Mouse (Mus musculus) heart, embryonic 14.5 days (tissue): Measurements from ENCODE around the gene 6330403K07Rik. TPM values are rescaled to one million over a fixed set of nuclear protein-coding genes. Genes with fewer than 3 reads are reported as not detected.
A peak's percentile ranks its signal among the peaks of the same experiment; 100 is the strongest.

Experiments
- ATAC-seq: fragments of 200-750 bp; cut with Nextera tagmentation; 2 replicates; pipeline ENCODE4 v1.8.0; 2017; ENCODE audit warnings: low read depth, moderate TSS enrichment; ENCODE audit not compliant: insufficient number of reproducible peaks, insufficient read depth, low FRiP score
- H3K27ac ChIP-seq, 2 experiments: fragments of 200-500 bp in 1 of 2; fragments of 300-500 bp in 1 of 2; sonication (generic) in 1 of 2; replicated peaks in 1 of 2; 2 replicates each; pipeline ENCODE4 v1.5.1; 2012 to 2014; ENCODE audit warnings: low read depth in 2 of 2, low read length in 2 of 2, control low read depth in 1 of 2, mild to moderate bottlenecking in 1 of 2, mixed read lengths in 1 of 2; ENCODE audit not compliant: control insufficient read depth in 1 of 2, insufficient read depth in 1 of 2
- H3K27me3 ChIP-seq: fragments of 300-500 bp; sonication (generic); 2 replicates; pipeline ENCODE4 v1.6.1; 2014; ENCODE audit warnings: mild to moderate bottlenecking, low read length, control low read depth; ENCODE audit not compliant: control insufficient read depth, insufficient read depth
- H3K36me3 ChIP-seq: fragments of 300-500 bp; sonication (generic); 2 replicates; pipeline ENCODE4 v1.6.1; 2014; ENCODE audit warnings: mild to moderate bottlenecking, control low read depth, low read length, mixed read lengths; ENCODE audit not compliant: control insufficient read depth, insufficient read depth
- H3K4me1 ChIP-seq, 2 experiments: fragments of 200-500 bp in 1 of 2; fragments of 300-500 bp in 1 of 2; sonication (generic) in 1 of 2; 2 replicates each; pipeline ENCODE4 v1.6.1; 2012 to 2014; ENCODE audit warnings: low read length in 2 of 2, control low read depth in 1 of 2, mixed read lengths in 1 of 2; ENCODE audit not compliant: control insufficient read depth in 2 of 2, insufficient read depth in 2 of 2
- H3K4me2 ChIP-seq: fragments of 300-500 bp; sonication (generic); 2 replicates; pipeline ENCODE4 v1.6.1; 2014; ENCODE audit warnings: mild to moderate bottlenecking, low read length
- H3K4me3 ChIP-seq, 2 experiments: fragments of 200-500 bp in 1 of 2; fragments of 300-500 bp in 1 of 2; sonication (generic) in 1 of 2; 2 replicates each; pipeline ENCODE4 v1.5.1; 2012 to 2014; ENCODE audit warnings: low read length in 2 of 2, mild to moderate bottlenecking in 2 of 2, control low read depth in 1 of 2, low read depth in 1 of 2, moderate library complexity in 1 of 2; ENCODE audit not compliant: control insufficient read depth in 1 of 2, insufficient read depth in 1 of 2
- H3K9ac ChIP-seq: fragments of 300-500 bp; sonication (generic); 2 replicates; pipeline ENCODE4 v1.6.1; 2014; ENCODE audit warnings: mild to moderate bottlenecking, low read length
- H3K9me3 ChIP-seq: fragments of 300-500 bp; sonication (generic); 2 replicates; pipeline ENCODE4 v1.6.1; 2016; ENCODE audit warnings: low read length, control low read depth; ENCODE audit not compliant: control insufficient read depth
- WGBS: fragments of 180-500 bp; shearing (Covaris S2); extraction: QIAGEN DNeasy Blood & Tissue Kit; methylation state at CpG from one replicate; pipeline ENCODE4 v1.1.7; 2014; 5-methylcytosine and 5-hydroxymethylcytosine counted together
- polyA plus RNA-seq: library from polyadenylated mRNA; unstranded; fragments of >200 nt; fragmentation: Nextera tagmentation; extraction: Ambion mirVana; gene quantifications from 2 replicates; pipeline ENCODE4 v1.2.1, GENCODE M21; 2014

The 6330403K07Rik gene
- polyA plus RNA-seq, 1 experiment from 2014 or later = 16.4 TPM

GRCm38 (mm10) chr11:71028280-71028679 lies 5.0 kb downstream of the 6330403K07Rik start:
- ATAC-seq = no peak
- Histone ChIP-seq H3K36me3 (peaks cover 49% of the 10 kb centered on the region), H3K4me2 (no peak overlapping the region), H3K27me3 (no peaks in the 10 kb centered on the region), H3K27ac (no peak overlapping the region), H3K9me3 (no peaks in the 10 kb centered on the region), H3K4me3 (no peak overlapping the region), H3K9ac (no peak overlapping the region), H3K4me1 (no peaks in the 10 kb centered on the region)
- 73% methylated on average over 3 of the region's 3 CpGs for WGBS

- Histone ChIP-seq H3K27ac (peak within 1 kb of the TSS; percentile 80 to 93), H3K27me3 (no peaks in the 10 kb centered on the region), H3K9me3 (no peaks in the 10 kb centered on the region), H3K36me3 (peaks cover 27% of the 10 kb centered on the region), H3K4me3 (peak within 1 kb of the TSS; percentile 61 to 80), H3K4me2 (peak within 1 kb of the TSS; percentile 85), H3K4me1 (peaks cover 0 to 18% of the 10 kb centered on the region in 2 experiments; a peak in 2 of 4 replicates), H3K9ac (peak within 1 kb of the TSS; percentile 90)
- peak; percentile 100 for ATAC-seq
- under 1% methylated on average over 68 of the region's 71 CpGs for WGBS
Measured at GRCm38 (mm10) chr11:71019201-71020068, 13.9 kb downstream of the 6330403K07Rik start, which contains the start of the genes Mis12 and Derl2. Gene Mis12 (plus strand): TSS chr11:71019611. Gene Derl2 (minus strand): TSS chr11:71019841.

GRCm38 (mm10) chr11:71018416-71019200 lies 14.7 kb downstream of the 6330403K07Rik start:
- peaks cover 28% of the 10 kb centered on the region for H3K36me3 ChIP-seq
- H3K27ac ChIP-seq = peak overlapping the region; percentile 28 to 53; a peak in 3 of 4 replicates
- H3K4me2 ChIP-seq = peak overlapping the region; percentile 74
- 5% methylated on average over 28 of the region's 28 CpGs for WGBS
- ATAC-seq = peak; percentile 13; the same call in 1 of the 2 replicates
- H3K9ac ChIP-seq = peak overlapping the region; percentile 81
- H3K27me3 ChIP-seq = no peaks in the 10 kb centered on the region
- no peaks in the 10 kb centered on the region for H3K9me3 ChIP-seq
- H3K4me1 ChIP-seq = peaks cover 0 to 18% of the 10 kb centered on the region in 2 experiments; a peak in 2 of 4 replicates
- peak overlapping the region; percentile 61 to 69 for H3K4me3 ChIP-seq

- Histone ChIP-seq H3K9me3 (no peaks in the 10 kb centered on the region), H3K9ac (no peak overlapping the region), H3K4me3 (no peak overlapping the region), H3K36me3 (peaks cover 29% of the 10 kb centered on the region), H3K27ac (no peak overlapping the region), H3K4me2 (no peak overlapping the region), H3K27me3 (no peaks in the 10 kb centered on the region), H3K4me1 (peaks cover 0 to 18% of the 10 kb centered on the region in 2 experiments; a peak in 2 of 4 replicates)
- ATAC-seq = no peak
- WGBS = 83% methylated on average over 1 of the region's 1 CpGs
Measured at GRCm38 (mm10) chr11:71017051-71017450, 16.3 kb downstream of the 6330403K07Rik start.

- Histone ChIP-seq H3K4me3 (no peak overlapping the region), H3K4me2 (no peak overlapping the region), H3K36me3 (peaks cover 61% of the 10 kb centered on the region), H3K9ac (no peak overlapping the region), H3K4me1 (peaks cover 0 to 2% of the 10 kb centered on the region in 2 experiments; a peak in 1 of 4 replicates), H3K27ac (no peak overlapping the region), H3K27me3 (no peaks in the 10 kb centered on the region), H3K9me3 (no peaks in the 10 kb centered on the region)
- 87% methylated on average over 7 of the region's 7 CpGs for WGBS
- no peak for ATAC-seq
Measured at GRCm38 (mm10) chr11:71012743-71013142, 20.6 kb downstream of the 6330403K07Rik start.

GRCm38 (mm10) chr11:71008321-71008720 lies 25.0 kb downstream of the 6330403K07Rik start:
- no peak for ATAC-seq

GRCm38 (mm10) chr11:71007831-71008230 lies 25.5 kb downstream of the 6330403K07Rik start:
- H3K9me3 ChIP-seq = no peaks in the 10 kb centered on the region
- H3K9ac ChIP-seq = no peak overlapping the region
- H3K27me3 ChIP-seq = no peaks in the 10 kb centered on the region
- no peak overlapping the region for H3K4me2 ChIP-seq
- no peak for ATAC-seq
- peaks cover 3 to 9% of the 10 kb centered on the region in 2 experiments; a peak in 3 of 4 replicates for H3K4me1 ChIP-seq
- peak overlapping the region in 1 of 2 experiments; percentile 51; a peak in 2 of 4 replicates for H3K27ac ChIP-seq
- H3K4me3 ChIP-seq = no peak overlapping the region
- 75% methylated on average over 7 of the region's 7 CpGs for WGBS
- peaks cover 57% of the 10 kb centered on the region for H3K36me3 ChIP-seq

More at GRCm38 (mm10) chr11:71008321-71008720, 25.0 kb downstream of the 6330403K07Rik start:
- WGBS = 78% methylated on average over 3 of the region's 3 CpGs
- Histone ChIP-seq H3K4me2 (no peak overlapping the region), H3K36me3 (peaks cover 60% of the 10 kb centered on the region), H3K27ac (no peak overlapping the region), H3K4me3 (no peak overlapping the region), H3K9me3 (no peaks in the 10 kb centered on the region), H3K4me1 (peaks cover 0 to 4% of the 10 kb centered on the region in 2 experiments; a peak in 2 of 4 replicates), H3K27me3 (no peaks in the 10 kb centered on the region), H3K9ac (no peak overlapping the region)
